In genomic region chr2:28423167-28423566, GRCm38 (mm10) we compare ENCODE assay signal across 9 mouse cellular contexts. TPM values are rescaled to one million over a fixed set of nuclear protein-coding genes. Genes with fewer than 3 reads are reported as not detected.
DNase-seq lines count a peak whose midpoint lies in the region; ATAC-seq and TF ChIP-seq lines count a peak whose summit lies in the region.
"Had no signal": no experiment of that assay in that cellular context is flagged by ENCODE, and none has a peak within 500 bp of the region (broad histone marks: within the 10 kb centered on the region; RNA-seq: fewer than 3 reads in every experiment).

No protein-coding gene starts in this region.

- no peak overlapping the region for H3K4me3 ChIP-seq in forebrain, embryonic 10.5 days
- no peak overlapping the region for H3K4me3 ChIP-seq in forebrain, embryonic 13.5 days
- H3K4me3 ChIP-seq in neural tube, embryonic 15.5 days (replicated peaks) = no peak overlapping the region
- no peak overlapping the region for H3K4me3 ChIP-seq in spleen, adult 2 months (ENCODE audit: extremely low read depth, insufficient read depth, insufficient read length)
- H3K4me3 ChIP-seq: stomach, embryonic 15.5 days had no signal

- peak; percentile 50 for DNase-seq in forebrain, embryonic 10.5 days (ENCODE audit: extremely low spot score, low spot score)
- peak; percentile 51 for DNase-seq in neural tube, embryonic 10.5 days (ENCODE audit: extremely low spot score, low spot score)
- DNase-seq in c-Kit-positive CD71-positive TER-119-positive erythroid progenitor cells, embryonic 14.5 days (ENCODE audit: low spot score) = peak; percentile 45
- peak; percentile 78 to 81 for DNase-seq in kidney, postnatal 4 days
- DNase-seq in spleen, adult 2 months (ENCODE audit: low read depth in 1 of 2, low spot score in 2 of 2) = peak; percentile 9 to 45
- DNase-seq in urinary bladder, postnatal 4 days (ENCODE audit: low spot score in 2 of 2) = no peak

- no peak overlapping the region for H3K4me2 ChIP-seq in forebrain, embryonic 13.5 days
- no peak overlapping the region for H3K4me2 ChIP-seq in neural tube, embryonic 15.5 days
- H3K4me2 ChIP-seq: stomach, embryonic 15.5 days had no signal

- H3K9me3 ChIP-seq in forebrain, embryonic 10.5 days = no peaks in the 10 kb centered on the region
- H3K9me3 ChIP-seq in forebrain, embryonic 13.5 days (replicated peaks) = no peaks in the 10 kb centered on the region
- H3K9me3 ChIP-seq in neural tube, embryonic 15.5 days (replicated peaks) = no peaks in the 10 kb centered on the region
- H3K9me3 ChIP-seq: stomach, embryonic 15.5 days had no signal

- TF ChIP-seq CTCF in spleen, adult 2 months (IDR thresholded peaks at IDR 0.05; ENCODE audit: extremely low read depth, insufficient read depth, insufficient read length, insufficient replicate concordance) = no peak

- H3K36me3 ChIP-seq in forebrain, embryonic 10.5 days (replicated peaks) = no peaks in the 10 kb centered on the region
- H3K36me3 ChIP-seq in forebrain, embryonic 13.5 days (ENCODE audit: poor library complexity, severe bottlenecking) = no peaks in the 10 kb centered on the region
- H3K36me3 ChIP-seq in neural tube, embryonic 15.5 days = no peaks in the 10 kb centered on the region
- H3K36me3 ChIP-seq in spleen, adult 2 months (ENCODE audit: control insufficient read depth, insufficient read depth, low read length) = no peaks in the 10 kb centered on the region
- H3K36me3 ChIP-seq: stomach, embryonic 15.5 days had no signal

- H3K27me3 ChIP-seq in forebrain, embryonic 10.5 days (ENCODE audit: poor library complexity, severe bottlenecking) = 0 out of 2 replicates have a peak, but pooled peaks cover 3% of the 10 kb centered on the region
- no peaks in the 10 kb centered on the region for H3K27me3 ChIP-seq in forebrain, embryonic 13.5 days
- peaks cover 6% of the 10 kb centered on the region for H3K27me3 ChIP-seq in neural tube, embryonic 15.5 days (replicated peaks)
- no peaks in the 10 kb centered on the region for H3K27me3 ChIP-seq in spleen, adult 2 months (ENCODE audit: control insufficient read depth, insufficient read depth, low read length)
- H3K27me3 ChIP-seq: stomach, embryonic 15.5 days had no signal

- WGBS in forebrain, embryonic 10.5 days = 37% methylated on average over 3 of the region's 3 CpGs
- 22% methylated on average over 3 of the region's 3 CpGs for WGBS in forebrain, embryonic 13.5 days
- 33% methylated on average over 3 of the region's 3 CpGs for WGBS in neural tube, embryonic 15.5 days
- WGBS in spleen, adult 2 months = 27% methylated on average over 3 of the region's 3 CpGs

- TF ChIP-seq POLR2A in spleen, adult 2 months (IDR thresholded peaks at IDR 0.05; ENCODE audit: low read depth, low read length) = no peak

- ATAC-seq in forebrain, embryonic 13.5 days = no peak
- ATAC-seq in neural tube, embryonic 15.5 days (ENCODE audit: low FRiP score) = no peak

- peaks cover 9% of the 10 kb centered on the region for H3K4me1 ChIP-seq in forebrain, embryonic 10.5 days
- no peaks in the 10 kb centered on the region for H3K4me1 ChIP-seq in forebrain, embryonic 13.5 days
- 0 out of 2 replicates have a peak, but pooled peaks cover 6% of the 10 kb centered on the region for H3K4me1 ChIP-seq in neural tube, embryonic 15.5 days
- no peaks in the 10 kb centered on the region for H3K4me1 ChIP-seq in spleen, adult 2 months (ENCODE audit: control insufficient read depth, insufficient read depth, insufficient read length)
- H3K4me1 ChIP-seq: stomach, embryonic 15.5 days had no signal

- no peak overlapping the region for H3K27ac ChIP-seq in forebrain, embryonic 10.5 days
- H3K27ac ChIP-seq in forebrain, embryonic 13.5 days = no peak overlapping the region
- H3K27ac ChIP-seq in neural tube, embryonic 15.5 days (replicated peaks) = no peak overlapping the region
- no peak overlapping the region for H3K27ac ChIP-seq in spleen, adult 2 months (ENCODE audit: insufficient read depth, low read length)
- H3K27ac ChIP-seq: stomach, embryonic 15.5 days had no signal

- no peak overlapping the region for H3K9ac ChIP-seq in forebrain, embryonic 13.5 days
- H3K9ac ChIP-seq in neural tube, embryonic 15.5 days (replicated peaks) = no peak overlapping the region
- H3K9ac ChIP-seq: stomach, embryonic 15.5 days had no signal

RNA-seq across cellular contexts. Expression of gene Ppp1r26, which starts 23.4 kb away (rescaled TPM):
- 5.8 and 6.1 TPM in 2 replicates for polyA plus RNA-seq in forebrain, embryonic 10.5 days (2016; fragmentation: Nextera tagmentation; extraction: Ambion mirVana)
- polyA plus RNA-seq in forebrain, embryonic 13.5 days (2015; fragmentation: Nextera tagmentation; extraction: Ambion mirVana) = 6.2 and 8.4 TPM in 2 replicates
- 12.4 and 13.9 TPM in 2 replicates for polyA plus RNA-seq in neural tube, embryonic 15.5 days (2015; fragmentation: Nextera tagmentation; extraction: Ambion mirVana)
- 0.39 and 0.81 TPM in 2 replicates for polyA plus RNA-seq in spleen, adult 2 months (2012; rRNA removed)

RNA-seq across cellular contexts. Expression of gene 1700007K13Rik, which starts 43.0 kb away (rescaled TPM):
- polyA plus RNA-seq in forebrain, embryonic 10.5 days (2016; fragmentation: Nextera tagmentation; extraction: Ambion mirVana) = 2.0 and 2.4 TPM in 2 replicates
- 2.0 TPM in 2 replicates for polyA plus RNA-seq in forebrain, embryonic 13.5 days (2015; fragmentation: Nextera tagmentation; extraction: Ambion mirVana)
- polyA plus RNA-seq in neural tube, embryonic 15.5 days (2015; fragmentation: Nextera tagmentation; extraction: Ambion mirVana) = 4.4 and 5.7 TPM in 2 replicates
- not detected in 2 replicates for polyA plus RNA-seq in spleen, adult 2 months (2012; rRNA removed)

RNA-seq across cellular contexts. Expression of gene Mrps2, which starts 44.7 kb away (rescaled TPM):
- 68.1 and 70.3 TPM in 2 replicates for polyA plus RNA-seq in forebrain, embryonic 10.5 days (2016; fragmentation: Nextera tagmentation; extraction: Ambion mirVana)
- polyA plus RNA-seq in forebrain, embryonic 13.5 days (2015; fragmentation: Nextera tagmentation; extraction: Ambion mirVana) = 52.5 and 54.3 TPM in 2 replicates
- 51.4 and 55.5 TPM in 2 replicates for polyA plus RNA-seq in neural tube, embryonic 15.5 days (2015; fragmentation: Nextera tagmentation; extraction: Ambion mirVana)
- polyA plus RNA-seq in spleen, adult 2 months (2012; rRNA removed) = 19.9 and 24.2 TPM in 2 replicates

Comparison
In these comparisons a context has a peak if more than half of its experiments do, and no peak if none do; other contexts are left out.
1. DNase-seq: peak in forebrain, embryonic 10.5 days (single experiment), neural tube, embryonic 10.5 days (single experiment), c-Kit-positive CD71-positive TER-119-positive erythroid progenitor cells, embryonic 14.5 days (single experiment), kidney, postnatal 4 days (2 of 2) and spleen, adult 2 months (2 of 2); none in urinary bladder, postnatal 4 days (0 of 2).